Mouse (Mus musculus) lung, postnatal 4 days (tissue): ENCODE measurements around the gene Krtap9-3.

ENCODE experiments used
- DNase-seq, 2 experiments: peaks; one replicate each; pipeline ENCODE4 v3.0.0; 2021

Krtap9-3 gene

GRCm38 (mm10) chr11:99562580-99562979 lies 35.3 kb downstream of the Krtap9-3 start:
- DNase-seq, result no peak

- DNase-seq, result no peak
Observed at GRCm38 (mm10) chr11:99559366-99559765, 38.5 kb downstream of the Krtap9-3 start, which contains the start of gene Gm11939. Gene Gm11939, minus strand, starts transcription at chr11:99559466.

- no peak for DNase-seq
Observed at GRCm38 (mm10) chr11:99557976-99558745, 39.7 kb downstream of the Krtap9-3 start.

GRCm38 (mm10) chr11:99556753-99557152 lies 41.2 kb downstream of the Krtap9-3 start, which contains the start of gene Krtap3-2:
Gene Krtap3-2, minus strand, starts transcription at chr11:99556853.
- DNase-seq, result no peak

GRCm38 (mm10) chr11:99556195-99556594 lies 41.7 kb downstream of the Krtap9-3 start:
- no peak for DNase-seq

- DNase-seq, result no peak
Observed at GRCm38 (mm10) chr11:99550765-99551164, 47.1 kb downstream of the Krtap9-3 start, which contains the start of gene Krtap3-3. Gene Krtap3-3, minus strand, starts transcription at chr11:99550865.

GRCm38 (mm10) chr11:99547892-99548291 lies 50.0 kb downstream of the Krtap9-3 start:
- no peak for DNase-seq
